Mouse (Mus musculus): ENCODE measurements at regions not wholly inside any gene's neighbourhood (a gene's known extent, or its start where the extent isn't known, plus 50 kb on each side); places are given as distances from the start of the nearest gene placed in this dataset.

GRCm38 (mm10) chr2:123170611-123171010 lies 405.6 kb downstream of the Sqor start:
- Histone ChIP-seq H3K27me3 (no peaks in the 10 kb centered on the region), H3K9ac (replicated peaks) (no peak overlapping the region), H3K4me1 (replicated peaks) (no peaks in the 10 kb centered on the region), H3K4me3 (replicated peaks) (no peak overlapping the region), H3K36me3 (no peaks in the 10 kb centered on the region), H3K4me2 (replicated peaks) (no peak overlapping the region), H3K9me3 (no peaks in the 10 kb centered on the region), H3K27ac (no peak overlapping the region)
- WGBS: 90% methylated on average over 1 of the region's 1 CpGs
- no peak for ATAC-seq

DNA sequence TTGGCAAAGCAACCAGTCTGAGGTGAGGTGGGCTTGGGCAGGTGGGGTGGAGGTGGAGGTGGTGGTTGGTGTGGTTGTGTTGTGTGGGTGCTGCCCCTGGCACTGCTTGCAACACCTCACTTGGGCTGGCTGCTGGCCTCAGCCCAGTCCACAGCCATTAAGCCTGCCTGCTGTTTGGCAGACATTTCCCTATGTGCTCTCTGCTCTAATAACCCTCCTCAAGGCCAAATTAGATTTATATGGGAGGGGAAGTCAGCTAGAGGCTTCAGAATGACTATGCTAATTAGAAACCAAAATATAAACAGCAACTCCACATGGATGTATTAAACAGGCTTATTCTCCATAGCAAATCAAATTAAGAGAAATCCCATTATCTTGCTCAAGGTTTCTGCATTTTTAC lies 417.2 kb downstream of the Sqor start:
- peak; percentile 63; the same call in 1 of the 2 replicates for ATAC-seq
- H3K27ac ChIP-seq: no peak overlapping the region

DNA sequence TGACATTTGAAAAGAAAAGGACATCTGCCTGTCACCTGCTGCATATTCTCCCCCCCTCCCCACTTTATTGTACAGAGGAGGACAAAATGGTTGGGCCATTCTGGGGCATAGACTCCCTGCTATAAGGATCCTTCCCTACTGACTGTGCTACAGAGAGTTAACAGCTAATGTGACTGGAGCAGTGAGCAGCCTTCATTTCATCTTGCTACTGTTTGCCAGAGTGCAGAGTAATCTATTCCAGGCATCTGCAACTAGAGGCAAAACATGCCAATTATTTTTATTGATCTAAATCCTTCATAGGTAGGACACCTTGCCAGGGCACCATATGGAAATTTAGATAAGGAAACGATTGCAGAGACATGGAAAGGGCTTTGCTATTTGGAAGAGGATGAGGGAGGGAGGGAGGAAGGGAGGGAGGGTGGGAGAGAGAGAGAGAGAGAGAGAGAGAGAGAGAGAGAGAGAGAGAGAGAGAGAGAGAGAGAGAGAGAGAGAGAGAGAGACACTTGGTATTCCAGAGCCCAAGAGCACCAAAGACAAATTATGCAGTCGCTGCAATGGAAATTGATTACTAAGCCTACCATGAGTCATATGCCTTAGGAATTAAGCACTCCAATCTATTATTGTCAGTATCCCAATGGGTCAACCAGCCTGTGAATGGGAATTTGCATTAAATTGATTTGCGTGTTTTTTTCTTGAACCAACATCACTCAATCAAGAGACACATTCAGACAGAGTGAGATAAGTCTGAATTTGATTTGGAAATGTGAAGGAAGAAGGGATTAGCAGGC lies 426.0 kb downstream of the Sqor start:
- no peak overlapping the region for H3K4me3 ChIP-seq (replicated peaks)
- peak; percentile 74 for ATAC-seq
- no peaks in the 10 kb centered on the region for H3K9me3 ChIP-seq
- no peak overlapping the region for H3K4me2 ChIP-seq (replicated peaks)
- H3K36me3 ChIP-seq: no peaks in the 10 kb centered on the region
- H3K4me1 ChIP-seq (replicated peaks): no peaks in the 10 kb centered on the region; the same call in 1 of the 2 replicates
- no peak overlapping the region for H3K9ac ChIP-seq (replicated peaks)
- 54% methylated on average over 3 of the region's 3 CpGs for WGBS
- no peaks in the 10 kb centered on the region for H3K27me3 ChIP-seq
- H3K27ac ChIP-seq: peak overlapping the region; percentile 51

More for the DNA sequence above, 417.2 kb downstream of the Sqor start:
- no peak overlapping the region for H3K4me2 ChIP-seq (replicated peaks)
- no peak overlapping the region for H3K9ac ChIP-seq (replicated peaks)
- no peaks in the 10 kb centered on the region for H3K4me1 ChIP-seq (replicated peaks)
- H3K9me3 ChIP-seq: no peaks in the 10 kb centered on the region
- H3K27me3 ChIP-seq: no peaks in the 10 kb centered on the region
- no peak overlapping the region for H3K4me3 ChIP-seq (replicated peaks)
- H3K36me3 ChIP-seq: no peaks in the 10 kb centered on the region

DNA sequence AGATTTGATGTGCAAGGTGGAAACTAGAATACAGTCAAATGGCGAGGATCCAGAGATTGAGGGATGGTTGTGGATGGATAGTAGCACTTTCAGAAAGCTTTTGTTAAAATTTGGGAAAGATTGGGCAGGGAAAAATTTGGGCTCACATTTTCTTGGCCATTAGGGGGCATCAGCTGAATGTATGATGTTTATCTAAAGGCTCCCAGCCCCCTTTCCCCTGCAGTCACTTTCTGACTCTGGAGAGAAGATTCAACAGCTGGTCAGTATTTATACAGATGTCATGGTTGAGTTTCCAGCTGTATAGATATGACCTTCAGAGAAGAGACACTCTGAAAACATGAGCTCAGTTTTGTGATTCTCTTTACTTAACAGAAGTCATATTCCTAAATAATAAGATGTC lies 429.5 kb downstream of the Sqor start:
- Histone ChIP-seq H3K27me3 (no peaks in the 10 kb centered on the region), H3K4me1 (replicated peaks) (no peaks in the 10 kb centered on the region; the same call in 1 of the 2 replicates), H3K27ac (no peak overlapping the region), H3K9me3 (no peaks in the 10 kb centered on the region), H3K36me3 (no peaks in the 10 kb centered on the region), H3K9ac (replicated peaks) (no peak overlapping the region), H3K4me3 (replicated peaks) (no peak overlapping the region), H3K4me2 (replicated peaks) (no peak overlapping the region)
- WGBS: 46% methylated on average over 1 of the region's 1 CpGs
- no peak for ATAC-seq
